Mouse (Mus musculus): ENCODE data around the gene Hmgb1.

DNA sequence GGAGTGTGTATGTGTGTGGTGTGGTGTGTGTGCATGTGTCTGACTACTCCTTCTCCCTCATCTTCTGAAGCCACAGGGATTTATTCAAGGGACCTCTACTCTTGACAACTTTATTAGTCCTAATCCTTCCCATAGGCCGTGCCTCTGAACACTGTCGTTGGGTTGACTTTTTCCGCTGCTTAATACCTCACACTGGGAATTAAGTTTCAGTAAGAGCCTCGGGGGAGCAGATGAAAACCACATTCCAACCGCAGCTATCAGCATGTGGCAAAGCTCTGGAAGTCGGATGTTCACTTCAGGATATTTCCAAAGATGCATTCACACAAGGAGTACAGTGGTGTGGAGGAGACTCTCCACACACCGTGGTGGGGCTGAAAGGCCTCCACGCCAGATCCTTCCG lies 69.7 kb downstream of the Hmgb1 start:
- TF ChIP-seq CTCF (IDR thresholded peaks at IDR 0.05; ENCODE audit: low read depth): no peak
- no peak for TF ChIP-seq EP300 (IDR thresholded peaks at IDR 0.05; ENCODE audit: low read depth)

Measured in liver, postnatal 0 days (tissue).